Mouse (Mus musculus) heart, adult 2 months (tissue): ENCODE results near the gene Cntd1. TPM values are rescaled to one million over a fixed set of nuclear protein-coding genes. Genes with fewer than 3 reads are reported as not detected.
"Not testable (repeated sequence)": the region's sequence is repeated elsewhere in the genome, so short reads cannot be mapped to it uniquely, and the experiment has no call there.

Experiments
- DNase-seq, 2 experiments: peaks; one replicate each; pipeline ENCODE4 v3.0.0; 2021
- H3K27ac ChIP-seq: fragments of 200-600 bp; 2 replicates; pipeline ENCODE4 v1.8.1; 2022
- H3K27me3 ChIP-seq: fragments of 200-500 bp; 2 replicates; pipeline ENCODE4 v1.6.1; 2012; ENCODE audit warnings: mild to moderate bottlenecking, low read length, inconsistent platforms, mixed read lengths; ENCODE audit not compliant: control insufficient read depth, insufficient read depth
- H3K36me3 ChIP-seq: fragments of 200-500 bp; 2 replicates; pipeline ENCODE4 v1.6.1; 2012; ENCODE audit warnings: low read length, inconsistent platforms; ENCODE audit not compliant: control insufficient read depth, insufficient read depth
- H3K4me1 ChIP-seq: fragments of 200-500 bp; 2 replicates; pipeline ENCODE4 v1.6.1; 2011; ENCODE audit warnings: low read length; ENCODE audit not compliant: control insufficient read depth, insufficient read depth
- H3K4me3 ChIP-seq: fragments of 200-600 bp; 2 replicates; pipeline ENCODE4 v1.8.1; 2022
- H3K79me2 ChIP-seq: fragments of 200-500 bp; replicated peaks from 2 replicates; pipeline ENCODE4 v1.6.1; 2012; ENCODE audit warnings: mild to moderate bottlenecking, inconsistent platforms, low read length, moderate library complexity, mixed read lengths; ENCODE audit not compliant: control insufficient read depth, insufficient read depth
- H3K9ac ChIP-seq: fragments of 200-500 bp; 2 replicates; pipeline ENCODE4 v1.6.1; 2012; ENCODE audit warnings: low read depth, mild to moderate bottlenecking, control low read depth, inconsistent platforms, low read length, mixed read lengths
- CTCF ChIP-seq: fragments of 200-600 bp; IDR thresholded peaks from 2 replicates; pipeline ENCODE4 v1.8.1; 2022; ENCODE audit warnings: antibody characterized with exemption, mild to moderate bottlenecking, moderate library complexity
- EP300 ChIP-seq: fragments of 200-500 bp; IDR thresholded peaks from 2 replicates; pipeline ENCODE4 v1.6.1; 2011; ENCODE audit warnings: low read depth, low read length, control low read depth; ENCODE audit not compliant: insufficient read depth
- POLR2A ChIP-seq: fragments of 200-500 bp; IDR thresholded peaks from 2 replicates; pipeline ENCODE4 v1.6.1; 2011; ENCODE audit warnings: mild to moderate bottlenecking, low read depth, low read length, control low read depth; ENCODE audit not compliant: insufficient read depth
- WGBS: fragments of 180-500 bp; shearing (Covaris S2); methylation state at CpG from one replicate; pipeline ENCODE4 v1.1.7; 2018; 5-methylcytosine and 5-hydroxymethylcytosine counted together
- intact Hi-C: fragments of 180-260 bp; cut with DNase I; formaldehyde crosslinking; loops from one replicate; pipeline ENCODE4 v1.15.1; 2025
- polyA plus RNA-seq: library from polyadenylated mRNA; depleted of rRNA; stranded (reverse); fragments of >200 nt; gene quantifications from 2 replicates; pipeline ENCODE4 v1.2.3, GENCODE M21; 2012
- total RNA-seq, 2 experiments: library from RNA; stranded (reverse); gene quantifications; 2 replicates each; pipeline ENCODE4 v1.2.3; 2021

The Cntd1 gene
- total and polyA plus RNA-seq, 3 experiments, result 0.12 to 0.36 (median 0.23) TPM

GRCm38 (mm10) chr11:101316501-101316917 is 37.7 kb downstream of the Cntd1 start:
- H3K4me3 ChIP-seq, result peak overlapping the region; percentile 100
- H3K27ac ChIP-seq, result peak overlapping the region; percentile 89
- no peaks in the 10 kb centered on the region for H3K36me3 ChIP-seq
- peak overlapping the region; percentile 88 for H3K9ac ChIP-seq
- no peak for TF ChIP-seq EP300
- no peak for TF ChIP-seq CTCF
- no peak for TF ChIP-seq POLR2A
- H3K4me1 ChIP-seq, result 0 out of 2 replicates have a peak, but pooled peaks cover 1% of the 10 kb centered on the region
- under 1% methylated on average over 17 of the region's 17 CpGs for WGBS
- H3K79me2 ChIP-seq, result peaks cover 5% of the 10 kb centered on the region
- no peaks in the 10 kb centered on the region for H3K27me3 ChIP-seq
- no peak for DNase-seq
- intact Hi-C loops, result no loop called here

GRCm38 (mm10) chr11:101323609-101324008 is 44.8 kb downstream of the Cntd1 start:
- Histone ChIP-seq H3K27me3 (no peaks in the 10 kb centered on the region), H3K4me3 (no peak overlapping the region), H3K4me1 (no peaks in the 10 kb centered on the region; the same call in 1 of the 2 replicates), H3K9ac (no peak overlapping the region), H3K36me3 (no peaks in the 10 kb centered on the region), H3K27ac (no peak overlapping the region), H3K79me2 (no peaks in the 10 kb centered on the region)
- intact Hi-C loops, result loop anchor here (1.0 to 10.0 kb wide), 2 partner anchors 72 to 231 kb away; partner anchors contain the start of genes Brca1 and Nbr1
- peak; percentile 99 for TF ChIP-seq CTCF
- TF ChIP-seq POLR2A, result no peak
- TF ChIP-seq EP300, result peak; percentile 91; the same call in 1 of the 2 replicates
- 7% methylated on average over 4 of the region's 4 CpGs for WGBS
- peak; percentile 67 to 83 for DNase-seq

- intact Hi-C loops, result loop anchor here (10.0 kb wide), 1 partner anchor 230 kb away; the partner anchor contains the start of genes Brca1 and Nbr1
These were observed 46.0 kb downstream of the Cntd1 start, which contains the start of gene Aoc2 for GRCm38 (mm10) chr11:101324763-101325162. Gene Aoc2 (plus strand): TSS chr11:101325063.

GRCm38 (mm10) chr11:101325201-101325600 is 46.4 kb downstream of the Cntd1 start:
- H3K79me2 ChIP-seq, H3K4me3 ChIP-seq, DNase-seq, H3K9ac ChIP-seq, H3K4me1 ChIP-seq, H3K36me3 ChIP-seq, H3K27ac ChIP-seq, H3K27me3 ChIP-seq: not testable (repeated sequence)
- WGBS, result 92% methylated on average over 11 of the region's 11 CpGs
- intact Hi-C loops, result loop anchor here (10.0 kb wide), 1 partner anchor 230 kb away; the partner anchor contains the start of genes Brca1 and Nbr1

More at GRCm38 (mm10) chr11:101324763-101325162, 46.0 kb downstream of the Cntd1 start, which contains the start of gene Aoc2:
- Histone ChIP-seq H3K27ac (no peak within 1 kb of the TSS), H3K79me2 (no peaks in the 10 kb centered on the region), H3K4me3 (no peak within 1 kb of the TSS), H3K4me1 (peaks cover 4% of the 10 kb centered on the region), H3K27me3 (no peaks in the 10 kb centered on the region), H3K36me3 (no peaks in the 10 kb centered on the region), H3K9ac (no peak within 1 kb of the TSS)
- no peak for DNase-seq
- 70% methylated on average over 5 of the region's 5 CpGs for WGBS
- no peak for TF ChIP-seq EP300
- TF ChIP-seq CTCF, result no peak
- no peak for TF ChIP-seq POLR2A

GRCm38 (mm10) chr11:101326147-101326546 is 47.3 kb downstream of the Cntd1 start:
- no peaks in the 10 kb centered on the region for H3K79me2 ChIP-seq
- peaks cover 4% of the 10 kb centered on the region for H3K4me1 ChIP-seq
- TF ChIP-seq POLR2A (no peak), EP300 (no peak), CTCF (no peak)
- no peak overlapping the region for H3K4me3 ChIP-seq
- intact Hi-C loops, result loop anchor here (10.0 kb wide), 1 partner anchor 229 kb away; the partner anchor contains the start of genes Brca1 and Nbr1
- H3K27me3 ChIP-seq, result no peaks in the 10 kb centered on the region
- no peak for DNase-seq
- WGBS, result 89% methylated on average over 11 of the region's 11 CpGs
- no peak overlapping the region for H3K9ac ChIP-seq
- no peak overlapping the region for H3K27ac ChIP-seq
- no peaks in the 10 kb centered on the region for H3K36me3 ChIP-seq

GRCm38 (mm10) chr11:101327311-101327710 is 48.5 kb downstream of the Cntd1 start:
- peaks cover 4% of the 10 kb centered on the region for H3K4me1 ChIP-seq
- no peak overlapping the region for H3K27ac ChIP-seq
- H3K36me3 ChIP-seq, result no peaks in the 10 kb centered on the region
- H3K4me3 ChIP-seq, result no peak overlapping the region
- DNase-seq, result no peak
- intact Hi-C loops, result loop anchor here (10.0 kb wide), 1 partner anchor 227 kb away; the partner anchor contains the start of genes Brca1 and Nbr1
- TF ChIP-seq EP300, result no peak
- no peak for TF ChIP-seq POLR2A
- TF ChIP-seq CTCF, result no peak
- H3K9ac ChIP-seq, result no peak overlapping the region
- no peaks in the 10 kb centered on the region for H3K79me2 ChIP-seq
- WGBS, result 61% methylated on average over 3 of the region's 3 CpGs
- no peaks in the 10 kb centered on the region for H3K27me3 ChIP-seq
